Mouse (Mus musculus): ENCODE measurements around the gene Ddx19b. TPM values are rescaled to one million over a fixed set of nuclear protein-coding genes. Genes with fewer than 3 reads are reported as not detected.
"Not testable (repeated sequence)": the region's sequence is repeated elsewhere in the genome, so short reads cannot be mapped to it uniquely, and the experiment has no call there.

The Ddx19b gene
- total RNA-seq, 1 experiment from 2014 or later, result 12.1 TPM

GRCm38 (mm10) chr8:111034276-111034675 lies 2.7 kb upstream of the Ddx19b start:
- peak; percentile 60 for DNase-seq

- peak; percentile 99 for DNase-seq
These were observed 2.1 kb upstream of the Ddx19b start for GRCm38 (mm10) chr8:111033482-111034215.

DNA sequence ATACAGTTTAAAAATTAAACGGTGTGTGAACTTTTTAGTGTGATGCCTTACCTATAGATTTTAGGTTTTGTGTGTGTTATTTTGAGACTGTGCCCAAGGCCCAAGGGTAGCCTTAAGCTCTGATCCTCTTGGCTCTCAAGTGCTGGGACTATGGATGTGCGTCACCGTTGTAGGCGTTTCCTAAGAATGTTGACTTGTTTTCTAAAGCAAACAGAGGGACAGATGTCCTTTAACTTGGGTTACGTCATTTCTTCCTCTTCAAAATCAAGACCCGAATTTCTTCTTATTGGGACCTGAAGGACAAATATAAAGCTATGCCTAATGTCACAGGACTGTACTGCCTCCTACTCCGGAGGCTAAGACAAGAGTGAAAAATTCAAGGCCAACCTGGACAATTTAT lies 1.4 kb upstream of the Ddx19b start, which contains the start of gene Aars:
Aars (plus strand) TSS at position 229 of the 400 bp plus-strand sequence.
- no peak for DNase-seq

GRCm38 (mm10) chr8:111030045-111030444 lies 1.5 kb downstream of the Ddx19b start:
- no peak for DNase-seq

GRCm38 (mm10) chr8:111029589-111029988 lies 2.0 kb downstream of the Ddx19b start:
- no peak for DNase-seq

DNA sequence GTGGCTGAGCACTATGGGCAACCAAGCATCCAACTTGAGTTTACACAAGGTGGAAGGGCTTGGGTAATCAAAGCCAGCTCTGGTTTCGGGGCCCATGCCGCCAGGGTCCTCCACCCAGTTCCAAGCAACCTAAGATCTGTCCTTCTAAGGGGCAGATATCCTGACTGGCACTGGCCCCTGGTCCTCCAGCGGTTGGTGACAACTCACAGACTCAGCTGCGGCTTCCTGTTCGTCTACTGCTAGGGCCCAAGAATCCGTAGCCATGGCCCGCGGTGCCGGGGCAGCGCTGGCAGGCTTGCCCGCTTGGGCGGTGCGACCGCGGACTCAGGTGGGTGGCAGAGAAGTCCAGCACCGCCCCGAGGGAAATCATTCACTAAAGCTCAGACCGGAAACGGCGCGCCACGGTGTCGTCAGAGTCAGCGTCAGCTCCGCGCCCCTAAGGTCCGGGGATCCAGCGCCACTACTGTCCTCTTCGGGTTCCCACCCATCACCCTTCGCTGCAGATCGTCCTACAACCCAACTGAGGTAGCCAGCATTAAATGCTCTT lies 4.1 kb downstream of the Ddx19b start:
- DNase-seq, result peak; percentile 96

DNA sequence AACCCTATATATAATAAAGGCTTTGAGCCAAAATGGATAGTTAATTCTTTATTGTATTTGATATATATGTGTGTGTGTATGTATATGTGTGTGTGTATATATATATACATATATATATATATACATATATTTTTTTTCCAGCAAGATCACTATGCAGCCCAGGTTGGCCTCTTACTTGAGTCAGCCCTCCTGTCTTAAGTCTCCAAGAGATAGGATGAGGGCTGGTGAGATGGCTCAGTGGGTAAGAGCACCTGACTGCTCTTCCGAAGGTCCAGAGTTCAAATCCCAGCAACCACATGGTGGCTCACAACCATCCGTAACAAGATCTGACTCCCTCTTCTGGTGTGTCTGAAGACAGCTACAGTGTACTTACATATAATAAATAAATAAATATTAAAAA lies 4.9 kb downstream of the Ddx19b start:
- DNase-seq, result not testable (repeated sequence)

GRCm38 (mm10) chr8:111010230-111010991 lies 21.1 kb downstream of the Ddx19b start:
- DNase-seq, result not testable (repeated sequence)

GRCm38 (mm10) chr8:110997547-110998531 lies 33.7 kb downstream of the Ddx19b start, which contains the start of gene Ddx19a:
Gene Ddx19a (minus strand): TSS chr8:110997800.
- peak; percentile 93 for DNase-seq

DNA sequence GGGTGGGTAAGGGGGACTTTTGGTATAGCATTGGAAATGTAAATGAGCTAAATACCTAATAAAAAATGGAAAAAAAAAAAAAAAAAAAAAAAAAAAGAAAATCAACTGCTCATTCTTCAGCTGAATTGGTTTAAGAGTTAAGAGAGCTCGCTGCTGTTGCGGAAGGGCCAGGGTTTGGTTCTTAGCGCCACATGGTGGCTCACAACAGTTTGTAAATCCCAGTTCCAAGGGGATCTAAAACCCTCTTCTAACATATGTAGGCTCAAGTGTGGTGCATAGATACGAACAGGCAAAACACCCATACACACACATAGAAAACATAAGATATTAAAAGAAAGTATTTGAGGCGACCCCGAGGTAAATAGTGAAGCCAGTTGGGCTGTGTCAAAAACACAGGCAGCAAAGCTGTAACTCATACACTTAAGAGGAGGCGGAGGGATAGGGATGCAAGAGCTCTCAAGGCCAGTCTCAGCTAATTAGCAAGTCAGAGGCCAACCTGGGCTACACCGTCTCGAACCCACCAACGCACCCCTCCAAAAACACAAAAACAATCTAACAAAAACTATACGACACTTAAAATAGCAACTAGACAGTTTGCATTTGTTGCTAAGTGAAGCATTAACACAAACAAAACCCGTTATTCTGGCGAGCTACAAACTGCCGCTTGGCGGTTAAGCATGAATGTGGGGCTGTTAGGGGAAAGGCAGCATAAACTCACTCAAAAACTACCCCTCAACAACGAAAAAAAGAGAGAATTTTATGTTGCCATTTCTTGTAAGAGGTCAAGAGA lies 34.7 kb downstream of the Ddx19b start:
- DNase-seq, result no peak

- DNase-seq, result no peak
These were observed 41.5 kb downstream of the Ddx19b start for GRCm38 (mm10) chr8:110990017-110990416.

- no peak for DNase-seq
These were observed 43.5 kb downstream of the Ddx19b start for GRCm38 (mm10) chr8:110987805-110988744.

- no peak for DNase-seq
These were observed 50.2 kb downstream of the Ddx19b start for GRCm38 (mm10) chr8:110981304-110981703.

- not testable (repeated sequence) for DNase-seq
These were observed 53.6 kb downstream of the Ddx19b start for GRCm38 (mm10) chr8:110977987-110978386.

- not testable (repeated sequence) for DNase-seq
These were observed 55.0 kb downstream of the Ddx19b start for GRCm38 (mm10) chr8:110976532-110976931.

DNA sequence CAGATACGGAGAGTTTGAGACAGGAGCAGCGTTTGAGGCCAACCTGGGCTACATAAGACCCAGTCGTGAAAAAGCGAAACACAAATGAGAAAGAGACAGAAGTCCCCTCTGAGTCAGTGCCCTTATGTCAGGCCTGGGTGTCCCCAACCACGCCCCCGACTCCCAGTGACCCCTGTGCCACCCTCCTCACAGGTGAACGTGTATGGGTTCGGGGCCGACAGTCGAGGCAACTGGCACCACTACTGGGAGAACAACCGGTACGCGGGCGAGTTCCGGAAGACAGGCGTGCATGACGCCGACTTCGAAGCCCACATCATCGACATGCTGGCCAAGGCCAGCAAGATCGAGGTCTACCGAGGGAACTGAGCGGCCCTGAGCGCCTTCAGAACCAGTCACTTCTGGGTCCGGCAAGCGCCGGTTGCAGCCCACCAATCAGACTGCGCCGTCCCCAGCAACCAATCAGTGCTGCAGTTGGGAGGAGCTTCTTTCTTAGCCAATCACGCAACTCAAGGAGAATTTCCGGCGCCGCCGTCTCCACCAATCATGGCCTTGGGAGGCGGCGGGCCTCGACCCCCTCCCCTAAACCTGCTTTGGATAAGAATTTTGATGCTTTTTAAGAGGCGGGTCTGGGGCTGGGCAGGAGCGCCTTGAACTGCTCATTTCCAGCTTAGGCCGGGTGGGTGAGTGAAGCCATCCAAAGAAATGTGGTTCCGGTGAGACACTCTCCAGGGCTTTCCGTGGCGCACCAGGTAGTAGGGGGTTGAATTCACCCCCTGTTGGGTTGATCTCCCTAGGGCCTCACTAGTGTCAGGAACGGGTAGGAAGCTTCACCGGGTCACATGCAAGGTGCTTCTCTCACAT lies 61.4 kb downstream of the Ddx19b start:
- peak; percentile 96 for DNase-seq

GRCm38 (mm10) chr8:110967326-110967725 lies 64.2 kb downstream of the Ddx19b start:
- DNase-seq, result peak; percentile 28

DNA sequence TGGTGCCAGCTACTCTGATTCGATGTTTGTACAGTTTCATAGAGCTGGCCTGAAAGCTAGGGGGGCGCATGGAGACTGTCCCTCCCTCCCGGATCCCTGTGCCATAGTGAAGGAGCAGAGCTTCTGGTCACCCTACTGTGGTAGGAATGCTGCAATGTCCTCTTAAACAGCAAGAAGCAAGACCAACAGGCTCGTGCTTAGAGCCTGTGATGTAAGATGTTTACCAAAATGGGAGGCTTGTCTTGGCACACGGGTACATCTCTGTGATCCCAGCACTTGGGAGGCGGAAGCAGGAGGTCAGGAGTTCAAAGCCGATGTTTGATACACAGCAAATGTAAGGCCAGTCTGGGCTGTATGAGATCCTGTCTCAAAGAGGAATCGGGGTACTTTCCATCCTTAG lies 65.0 kb downstream of the Ddx19b start:
- DNase-seq, result peak; percentile 21

GRCm38 (mm10) chr8:110965594-110965993 lies 66.0 kb downstream of the Ddx19b start:
- peak; percentile 93 for DNase-seq
